Mouse (Mus musculus): ENCODE results near the gene Fam53b.

Gene Fam53b

GRCm38 (mm10) chr7:132813416-132814088 is at the start of gene Fam53b:
Gene Fam53b (minus strand): TSS chr7:132813886.
- in situ Hi-C loops (cut with MboI; ENCODE audit: unreplicated experiment in 2 of 2), result loop anchor here in 1 of 2 experiments (10.0 kb wide), 1 partner anchor 71 kb away; no protein-coding TSS in a partner anchor

DNA sequence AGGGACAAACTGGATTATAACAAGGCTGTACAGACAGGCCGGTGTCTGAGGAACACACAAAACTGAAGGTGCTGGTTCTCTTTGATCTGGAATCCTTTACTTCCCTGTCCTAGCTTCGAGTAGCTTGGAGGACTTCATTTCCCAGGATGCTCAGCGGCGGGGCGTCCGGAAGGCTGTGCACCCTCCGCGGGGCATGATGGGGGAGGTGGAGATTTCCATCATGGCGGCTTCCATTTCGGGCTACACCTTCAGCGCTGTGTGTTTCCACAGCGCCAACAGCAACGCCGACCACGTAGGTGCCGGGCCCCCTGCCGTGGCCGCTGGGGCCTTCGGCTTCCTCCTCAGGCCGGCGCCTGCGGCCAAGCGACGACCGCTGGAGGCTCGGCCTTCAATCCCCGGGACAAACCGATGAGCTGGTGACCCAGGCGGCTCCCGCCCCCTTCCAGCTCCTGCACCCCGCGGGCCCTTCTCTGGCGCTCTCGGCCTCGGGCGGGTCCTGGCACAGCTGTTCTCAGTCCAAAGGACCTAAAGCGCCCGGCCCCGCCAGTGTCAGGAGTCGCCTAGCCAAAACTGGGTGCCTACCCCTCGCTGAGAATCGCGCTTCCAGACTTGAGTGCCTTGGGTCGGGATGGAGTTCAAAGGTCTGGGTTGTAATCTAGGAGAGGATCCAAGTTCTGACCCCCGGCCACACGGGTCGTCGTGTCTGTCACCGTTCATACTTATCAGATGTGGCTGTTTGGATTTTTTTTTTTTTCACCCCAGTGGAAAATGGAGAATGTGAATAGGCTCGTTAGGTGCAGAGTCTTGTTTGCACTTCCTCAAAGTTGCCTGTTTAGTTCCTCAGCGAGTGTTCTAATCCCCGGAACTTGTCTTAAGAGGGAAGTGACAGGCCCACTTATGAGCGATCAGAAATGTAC is 45.6 kb upstream of the Fam53b start, which contains the start of gene Abraxas2:
TSS of gene Abraxas2 (plus strand) at position 184 of the 917 bp plus-strand sequence.
- in situ Hi-C loops (cut with MboI; ENCODE audit: unreplicated experiment in 2 of 2), result loop anchor here in 1 of 2 experiments (25.0 kb wide), 1 partner anchor 1297 kb away; the partner anchor contains the start of gene Bub3

DNA sequence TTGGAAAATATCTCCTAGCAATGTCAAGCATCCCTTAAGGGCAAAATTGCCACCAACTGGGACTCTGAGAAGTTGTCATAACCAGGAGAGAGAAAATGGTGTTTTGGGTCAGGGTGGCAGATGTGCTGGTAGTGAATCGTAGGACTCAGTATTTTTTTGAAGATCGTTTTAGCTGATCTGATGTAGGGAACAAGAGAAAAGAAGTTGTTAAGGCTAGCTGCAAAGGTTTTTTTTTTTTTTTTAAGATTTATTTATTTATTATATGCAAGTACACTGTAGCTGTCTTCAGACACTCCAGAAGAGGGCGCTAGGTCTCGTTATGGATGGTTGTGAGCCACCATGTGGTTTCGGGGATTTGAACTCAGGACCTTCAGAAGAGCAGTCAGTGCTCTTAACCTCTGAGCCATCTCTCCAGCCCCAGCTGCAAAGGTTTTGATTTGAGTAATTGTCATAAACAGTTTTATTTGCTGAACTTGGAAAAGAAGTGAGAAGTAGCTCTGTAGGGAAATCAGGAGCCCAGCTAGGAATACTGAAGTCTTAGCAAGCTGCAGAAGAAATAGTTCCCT is 44.4 kb upstream of the Fam53b start:
- in situ Hi-C loops (cut with MboI; ENCODE audit: unreplicated experiment in 2 of 2), result loop anchor here in 1 of 2 experiments (25.0 kb wide), 1 partner anchor 1296 kb away; the partner anchor contains the start of gene Bub3

- in situ Hi-C loops (cut with MboI; ENCODE audit: unreplicated experiment in 2 of 2), result loop anchor here in 1 of 2 experiments (25.0 kb wide), 1 partner anchor 1294 kb away; the partner anchor contains the start of gene Bub3
Measured at GRCm38 (mm10) chr7:132856083-132856482, 42.4 kb upstream of the Fam53b start.

- in situ Hi-C loops (cut with MboI; ENCODE audit: unreplicated experiment in 2 of 2), result loop anchor here in 1 of 2 experiments (25.0 kb wide), 1 partner anchor 1292 kb away; the partner anchor contains the start of gene Bub3
Measured at GRCm38 (mm10) chr7:132853946-132854345, 40.3 kb upstream of the Fam53b start.

- in situ Hi-C loops (cut with MboI; ENCODE audit: unreplicated experiment in 2 of 2), result loop anchor here in 1 of 2 experiments (25.0 kb wide), 1 partner anchor 1291 kb away; the partner anchor contains the start of gene Bub3
Measured at GRCm38 (mm10) chr7:132853361-132853760, 39.7 kb upstream of the Fam53b start.

- in situ Hi-C loops (cut with MboI; ENCODE audit: unreplicated experiment in 2 of 2), result loop anchor here in 1 of 2 experiments (25.0 kb wide), 1 partner anchor 1290 kb away; the partner anchor contains the start of gene Bub3
Measured at GRCm38 (mm10) chr7:132852173-132852844, 38.6 kb upstream of the Fam53b start, which contains the start of gene Eef1akmt2. Gene Eef1akmt2 (minus strand): TSS chr7:132852673.

GRCm38 (mm10) chr7:132843152-132843551 is 29.5 kb upstream of the Fam53b start:
- in situ Hi-C loops (cut with MboI; ENCODE audit: unreplicated experiment in 2 of 2), result no loop called here

DNA sequence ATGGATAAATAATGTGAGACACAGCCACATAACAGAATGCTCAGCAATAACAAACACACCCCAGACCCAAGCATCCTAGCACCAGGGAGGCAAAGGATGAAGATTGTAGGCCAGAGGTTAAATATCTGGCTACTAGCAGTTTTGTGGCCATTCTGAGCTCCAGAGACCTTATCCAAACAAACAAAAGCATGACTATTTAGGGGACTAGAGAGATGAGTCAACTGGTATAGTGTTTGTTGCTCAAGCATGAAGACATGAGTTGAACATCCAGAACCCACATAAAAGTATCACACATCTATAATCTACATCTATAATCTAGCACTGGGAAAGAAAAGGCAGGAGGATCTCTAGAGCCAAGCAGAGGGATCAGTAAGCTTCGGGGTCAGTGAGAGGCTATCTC is 28.8 kb upstream of the Fam53b start:
- in situ Hi-C loops (cut with MboI; ENCODE audit: unreplicated experiment in 2 of 2), result no loop called here

GRCm38 (mm10) chr7:132841287-132841686 is 27.6 kb upstream of the Fam53b start:
- in situ Hi-C loops (cut with MboI; ENCODE audit: unreplicated experiment in 2 of 2), result no loop called here

DNA sequence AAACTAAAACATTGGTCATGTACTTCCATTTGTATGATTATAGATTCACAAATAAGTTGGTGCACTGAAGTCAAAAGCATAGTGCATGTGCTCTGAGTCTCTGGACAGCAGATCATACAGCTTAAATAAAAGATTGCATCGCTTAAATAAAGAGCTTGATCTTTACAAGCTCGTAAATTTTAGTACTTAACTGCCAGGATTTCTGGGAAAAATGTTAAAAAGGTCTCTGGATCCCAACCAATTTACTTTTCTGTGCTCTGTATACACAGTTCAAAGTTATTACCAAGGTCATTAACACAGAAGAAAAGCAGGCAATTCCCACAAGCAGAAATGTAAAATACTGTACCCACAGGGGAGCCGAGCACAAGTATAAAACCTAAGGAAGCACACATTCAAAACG is 17.3 kb upstream of the Fam53b start:
- in situ Hi-C loops (cut with MboI; ENCODE audit: unreplicated experiment in 2 of 2), result no loop called here

- in situ Hi-C loops (cut with MboI; ENCODE audit: unreplicated experiment in 2 of 2), result no loop called here
Measured at GRCm38 (mm10) chr7:132824346-132825022, 10.8 kb upstream of the Fam53b start.

- in situ Hi-C loops (cut with MboI; ENCODE audit: unreplicated experiment in 2 of 2), result no loop called here
Measured at GRCm38 (mm10) chr7:132823832-132824231, 10.1 kb upstream of the Fam53b start.

DNA sequence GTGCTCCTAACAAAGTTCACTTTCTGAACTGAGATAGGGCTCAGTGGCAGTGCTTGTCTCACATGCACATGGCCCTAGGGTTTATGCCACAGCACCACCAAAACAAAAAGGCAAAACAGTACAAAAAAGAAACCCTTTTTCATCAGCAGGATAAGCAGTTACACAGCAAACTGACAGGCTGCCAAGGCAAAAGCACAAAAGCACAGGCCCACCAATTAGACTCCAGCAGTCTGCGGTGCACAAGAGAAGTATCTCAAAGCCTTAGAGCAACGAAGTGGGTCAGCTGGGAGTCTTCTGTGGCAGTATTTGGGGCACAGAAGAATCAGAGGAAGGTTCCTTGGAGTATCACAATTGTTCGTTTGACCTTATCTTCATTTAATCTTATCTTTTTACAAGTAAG is 7.0 kb upstream of the Fam53b start:
- in situ Hi-C loops (cut with MboI; ENCODE audit: unreplicated experiment in 2 of 2), result no loop called here

GRCm38 (mm10) chr7:132817056-132817455 is 3.4 kb upstream of the Fam53b start:
- in situ Hi-C loops (cut with MboI; ENCODE audit: unreplicated experiment in 2 of 2), result loop anchor here in 1 of 2 experiments (10.0 kb wide), 1 partner anchor 68 kb away; no protein-coding TSS in a partner anchor

GRCm38 (mm10) chr7:132816528-132816927 is 2.8 kb upstream of the Fam53b start:
- in situ Hi-C loops (cut with MboI; ENCODE audit: unreplicated experiment in 2 of 2), result loop anchor here in 1 of 2 experiments (10.0 kb wide), 1 partner anchor 68 kb away; no protein-coding TSS in a partner anchor

DNA sequence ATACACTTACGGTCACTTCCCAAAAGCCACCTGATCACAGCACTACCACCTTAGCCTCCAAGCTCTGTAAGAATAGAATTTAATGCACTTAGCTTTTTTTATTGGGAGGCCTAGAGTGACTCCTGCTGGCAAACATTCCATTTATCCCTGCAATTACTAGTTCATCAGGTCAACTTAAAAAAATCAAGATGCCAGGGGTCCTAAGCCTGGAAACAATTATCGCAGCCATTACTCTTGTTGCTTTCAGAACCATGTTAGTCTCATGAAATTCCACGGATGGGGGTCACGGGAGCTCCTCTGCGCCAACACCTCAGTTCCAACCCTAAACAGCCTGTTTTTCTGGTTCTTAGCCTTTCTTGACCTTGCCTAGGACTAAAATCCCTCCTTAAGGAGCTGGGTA is 1.4 kb upstream of the Fam53b start:
- in situ Hi-C loops (cut with MboI; ENCODE audit: unreplicated experiment in 2 of 2), result loop anchor here in 1 of 2 experiments (10.0 kb wide), 1 partner anchor 70 kb away; no protein-coding TSS in a partner anchor

DNA sequence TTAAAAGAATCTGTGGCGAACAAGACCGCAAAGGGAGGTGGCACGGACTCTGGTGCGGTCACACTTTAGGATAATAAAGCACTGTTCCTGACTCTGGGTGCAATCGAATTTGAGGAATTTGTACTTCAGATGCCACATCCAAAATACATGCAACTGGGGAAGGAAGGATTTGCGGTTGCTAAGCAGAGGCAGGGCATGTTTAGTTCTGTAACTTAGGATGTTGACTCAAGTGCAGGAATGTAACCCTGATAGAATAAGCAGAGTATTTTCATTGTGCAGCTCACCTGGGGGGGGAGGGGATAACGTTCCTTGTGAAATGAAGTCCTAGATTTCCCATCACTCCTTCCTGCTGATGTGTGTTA is 384 bp upstream of the Fam53b start:
- in situ Hi-C loops (cut with MboI; ENCODE audit: unreplicated experiment in 2 of 2), result loop anchor here in 1 of 2 experiments (10.0 kb wide), 1 partner anchor 71 kb away; no protein-coding TSS in a partner anchor

Data from v-Abl transformed pro-B cells (cell line).